Mouse (Mus musculus) heart, postnatal 0 days (tissue): ENCODE data around the gene Asb15.

Source experiments
- CTCF ChIP-seq: IDR thresholded peaks from 2 replicates; pipeline ENCODE4 v1.5.1; 2016; ENCODE audit warnings: antibody characterized with exemption, control low read depth, low read depth
- EP300 ChIP-seq: IDR thresholded peaks from 2 replicates; pipeline ENCODE4 v1.6.1; 2016; ENCODE audit warnings: antibody characterized with exemption, low read depth

DNA sequence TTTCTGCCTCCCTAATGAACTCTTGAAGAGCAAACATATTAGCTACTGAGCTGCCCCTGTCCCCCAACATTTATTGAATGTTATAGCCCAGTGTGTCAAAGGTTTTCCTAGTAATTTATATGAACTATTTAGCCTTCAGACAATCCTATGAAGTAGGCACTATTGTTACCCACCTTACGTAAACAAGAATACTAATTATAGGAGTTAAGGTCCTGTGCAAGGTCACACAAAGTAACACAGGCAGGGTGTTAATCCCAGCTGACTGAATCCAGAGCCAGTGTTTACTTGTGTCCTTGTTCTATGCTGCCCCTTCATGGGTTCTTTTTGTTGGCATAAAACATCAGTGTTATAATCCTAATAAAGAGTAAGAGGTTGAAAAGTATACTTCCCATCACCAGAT is 41.8 kb downstream of the Asb15 start:
- TF ChIP-seq CTCF = no peak
- TF ChIP-seq EP300 = no peak
